Mouse (Mus musculus): ENCODE results near the gene Lpcat2. TPM values are rescaled to one million over a fixed set of nuclear protein-coding genes. Genes with fewer than 3 reads are reported as not detected.
A peak's percentile ranks its signal among the peaks of the same experiment; 100 is the strongest.

The Lpcat2 gene
- polyA plus RNA-seq, 1 experiment from 2014 or later, result 6.8 TPM

- no peak for ATAC-seq (ENCODE audit: low FRiP score, low TSS enrichment)
- no peak for DNase-seq
- H3K4me2 ChIP-seq (ENCODE audit: low read length), result peak within 1 kb of the TSS; percentile 77
- peaks cover 33% of the 10 kb centered on the region for H3K27me3 ChIP-seq (ENCODE audit: control insufficient read depth, insufficient read depth, low read length)
- 0 out of 2 replicates have a peak, but pooled peaks cover 10% of the 10 kb centered on the region for H3K4me1 ChIP-seq (ENCODE audit: control insufficient read depth, insufficient read depth, low read length)
- no peaks in the 10 kb centered on the region for H3K36me3 ChIP-seq (ENCODE audit: control insufficient read depth, insufficient read depth, low read length)
- peak within 1 kb of the TSS; percentile 39 for H3K4me3 ChIP-seq (replicated peaks; ENCODE audit: low read depth, low read length)
- WGBS, result 72% methylated on average over 10 of the region's 10 CpGs
- peak within 1 kb of the TSS; percentile 29; the same call in 1 of the 2 replicates for H3K9ac ChIP-seq (replicated peaks; ENCODE audit: low read length)
- H3K9me3 ChIP-seq (ENCODE audit: control insufficient read depth, low read length), result no peaks in the 10 kb centered on the region
- no peak within 1 kb of the TSS for H3K27ac ChIP-seq (replicated peaks; ENCODE audit: low read depth, low read length)
These were observed 104.6 kb downstream of the Lpcat2 start, which contains the start of gene Slc6a2 for GRCm38 (mm10) chr8:92959779-92960178. Gene Slc6a2 (plus strand): TSS chr8:92960079.

- peak; percentile 46 for DNase-seq
- Histone ChIP-seq H3K36me3 (ENCODE audit: control insufficient read depth, insufficient read depth, low read length) (no peaks in the 10 kb centered on the region), H3K9me3 (ENCODE audit: control insufficient read depth, low read length) (no peaks in the 10 kb centered on the region), H3K27me3 (ENCODE audit: control insufficient read depth, insufficient read depth, low read length) (peaks cover 33% of the 10 kb centered on the region), H3K9ac (replicated peaks; ENCODE audit: low read length) (peak overlapping the region; percentile 29; the same call in 1 of the 2 replicates), H3K27ac (replicated peaks; ENCODE audit: low read depth, low read length) (no peak overlapping the region), H3K4me1 (ENCODE audit: control insufficient read depth, insufficient read depth, low read length) (0 out of 2 replicates have a peak, but pooled peaks cover 10% of the 10 kb centered on the region), H3K4me2 (ENCODE audit: low read length) (peak overlapping the region; percentile 77), H3K4me3 (replicated peaks; ENCODE audit: low read depth, low read length) (peak overlapping the region; percentile 39)
- ATAC-seq (ENCODE audit: low FRiP score, low TSS enrichment), result no peak
- under 1% methylated on average over 42 of the region's 42 CpGs for WGBS
These were observed 105.3 kb downstream of the Lpcat2 start for GRCm38 (mm10) chr8:92960451-92960911.

- Histone ChIP-seq H3K27ac (replicated peaks; ENCODE audit: low read depth, low read length) (no peak overlapping the region), H3K4me2 (ENCODE audit: low read length) (peak overlapping the region; percentile 77), H3K9ac (replicated peaks; ENCODE audit: low read length) (no peak overlapping the region), H3K36me3 (ENCODE audit: control insufficient read depth, insufficient read depth, low read length) (no peaks in the 10 kb centered on the region), H3K4me3 (replicated peaks; ENCODE audit: low read depth, low read length) (peak overlapping the region; percentile 39), H3K9me3 (ENCODE audit: control insufficient read depth, low read length) (no peaks in the 10 kb centered on the region), H3K4me1 (ENCODE audit: control insufficient read depth, insufficient read depth, low read length) (0 out of 2 replicates have a peak, but pooled peaks cover 10% of the 10 kb centered on the region), H3K27me3 (ENCODE audit: control insufficient read depth, insufficient read depth, low read length) (peaks cover 33% of the 10 kb centered on the region)
- WGBS, result 2% methylated on average over 25 of the region's 25 CpGs
- DNase-seq (peak; percentile 17), ATAC-seq (ENCODE audit: low FRiP score, low TSS enrichment) (no peak)
These were observed 105.9 kb downstream of the Lpcat2 start for GRCm38 (mm10) chr8:92961088-92961487.

GRCm38 (mm10) chr8:92964556-92964955, 109.4 kb downstream of the Lpcat2 start:
- Histone ChIP-seq H3K4me1 (ENCODE audit: control insufficient read depth, insufficient read depth, low read length) (0 out of 2 replicates have a peak, but pooled peaks cover 10% of the 10 kb centered on the region), H3K4me2 (ENCODE audit: low read length) (no peak overlapping the region), H3K9me3 (ENCODE audit: control insufficient read depth, low read length) (no peaks in the 10 kb centered on the region), H3K27me3 (ENCODE audit: control insufficient read depth, insufficient read depth, low read length) (peaks cover 30% of the 10 kb centered on the region), H3K36me3 (ENCODE audit: control insufficient read depth, insufficient read depth, low read length) (no peaks in the 10 kb centered on the region), H3K9ac (replicated peaks; ENCODE audit: low read length) (no peak overlapping the region), H3K27ac (replicated peaks; ENCODE audit: low read depth, low read length) (no peak overlapping the region), H3K4me3 (replicated peaks; ENCODE audit: low read depth, low read length) (no peak overlapping the region)
- ATAC-seq (ENCODE audit: low FRiP score, low TSS enrichment) (no peak), DNase-seq (no peak)
- WGBS, result 67% methylated on average over 2 of the region's 2 CpGs

Small RNA genes within 50 kb of the gene (microRNA-seq; reads per million reads assigned to microRNA genes)
- gene Gm22151, result not detected

Other genes starting within 250 kb of the Lpcat2 start
- gene Irx6, start 181.1 kb upstream of the Lpcat2 start, polyA plus RNA-seq (2014; fragmentation: Nextera tagmentation; extraction: Ambion mirVana), result 4.2 and 6.4 TPM in 2 replicates
- gene Mmp2, start 28.0 kb upstream of the Lpcat2 start, polyA plus RNA-seq (2014; fragmentation: Nextera tagmentation; extraction: Ambion mirVana), result 8.6 and 22.2 TPM in 2 replicates
- gene Capns2, start 46.1 kb downstream of the Lpcat2 start, polyA plus RNA-seq (2014; fragmentation: Nextera tagmentation; extraction: Ambion mirVana), result 0.29 and 0.30 TPM in 2 replicates
- gene Slc6a2, start 104.7 kb downstream of the Lpcat2 start, polyA plus RNA-seq (2014; fragmentation: Nextera tagmentation; extraction: Ambion mirVana), result 2.4 and 3.8 TPM in 2 replicates
- not detected in 2 replicates for gene Ces1a, start 192.9 kb downstream of the Lpcat2 start, polyA plus RNA-seq (2014; fragmentation: Nextera tagmentation; extraction: Ambion mirVana)
- not detected in 2 replicates for gene Ces1b, start 224.7 kb downstream of the Lpcat2 start, polyA plus RNA-seq (2014; fragmentation: Nextera tagmentation; extraction: Ambion mirVana)